Mouse (Mus musculus) layer of hippocampus, adult 11-12 months (tissue): ENCODE data around the gene Scml4.

Experiments used
- DNase-seq: peaks from one replicate; pipeline ENCODE4 v3.0.0; 2022; ENCODE audit warnings: low spot score

Gene Scml4

DNA sequence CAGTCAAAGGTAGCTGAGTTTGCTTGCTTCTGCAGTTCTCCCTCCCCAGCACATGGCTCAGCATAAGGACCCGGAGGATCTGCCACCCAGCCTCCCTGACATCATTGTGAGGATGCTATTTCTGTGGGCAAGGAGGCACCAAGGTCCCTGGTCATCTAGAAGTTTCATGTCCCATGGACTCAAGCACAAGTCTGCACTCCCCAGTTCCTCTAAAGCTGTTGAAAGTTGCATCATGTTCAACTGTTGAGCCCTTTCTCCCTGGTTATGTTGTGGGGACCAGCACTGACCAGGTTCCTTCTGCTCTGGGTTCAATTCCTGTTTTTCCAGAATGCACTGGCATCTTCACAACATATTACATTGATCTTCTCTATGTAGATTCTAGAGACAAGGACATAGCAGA, 42.9 kb downstream of the Scml4 start:
- DNase-seq = no peak

DNA sequence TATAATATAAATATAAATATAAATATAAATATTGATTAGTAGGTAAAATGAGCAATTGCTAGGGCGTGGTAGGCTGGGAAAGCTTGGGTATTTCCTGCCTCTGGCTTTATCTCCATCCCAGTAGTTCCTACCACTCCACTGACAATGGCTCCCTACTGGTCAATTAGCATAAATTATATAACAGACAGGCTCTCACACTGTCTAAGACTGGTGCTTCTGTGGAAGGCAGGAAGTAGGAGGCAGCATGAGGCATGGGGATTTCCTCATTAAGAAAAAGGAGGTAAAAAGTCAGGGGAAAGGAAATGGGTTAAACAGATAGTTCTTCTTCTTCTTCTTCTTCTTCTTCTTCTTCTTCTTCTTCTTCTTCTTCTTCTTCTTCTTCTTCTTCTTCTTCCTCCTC, 48.4 kb downstream of the Scml4 start:
- no peak for DNase-seq

DNA sequence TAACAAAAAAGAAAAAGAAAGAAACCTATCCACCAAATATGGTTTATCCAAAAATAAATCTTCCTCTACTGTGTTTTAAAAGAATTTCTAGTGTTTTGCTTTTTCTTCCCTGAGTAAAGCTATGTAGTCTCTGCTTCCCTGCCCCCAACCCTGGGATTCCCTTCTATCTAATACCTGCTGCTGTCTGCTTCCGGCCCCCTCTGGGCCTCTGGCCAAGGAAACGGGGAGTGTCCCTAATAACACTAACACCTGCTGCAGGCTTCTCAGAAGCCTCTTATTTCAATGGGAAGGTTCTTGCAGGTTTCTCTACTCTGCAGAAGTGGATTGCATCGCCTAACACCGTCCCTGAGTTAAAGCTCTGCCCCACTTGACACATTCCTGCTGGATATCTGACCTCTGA, 50.4 kb downstream of the Scml4 start:
- DNase-seq = no peak

DNA sequence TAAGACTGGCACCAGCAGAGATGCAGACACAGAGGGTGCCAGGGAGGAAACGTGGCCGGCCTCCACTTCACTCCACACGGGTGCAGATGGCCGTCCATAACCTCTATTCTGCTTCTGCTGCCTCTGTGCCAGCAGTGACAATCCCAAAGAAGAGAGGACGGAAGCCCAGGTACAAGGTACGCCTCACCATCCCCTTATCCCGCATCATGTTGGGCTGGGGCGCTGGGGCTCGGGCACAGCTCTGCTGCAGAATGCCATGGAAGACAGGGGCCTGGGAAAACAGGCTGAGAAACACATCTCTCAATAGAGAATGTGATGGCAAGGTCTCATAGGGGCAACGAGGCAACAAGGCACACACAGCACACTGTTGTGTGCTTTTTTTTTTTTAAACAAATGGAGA, 51.9 kb downstream of the Scml4 start:
- DNase-seq = no peak

DNA sequence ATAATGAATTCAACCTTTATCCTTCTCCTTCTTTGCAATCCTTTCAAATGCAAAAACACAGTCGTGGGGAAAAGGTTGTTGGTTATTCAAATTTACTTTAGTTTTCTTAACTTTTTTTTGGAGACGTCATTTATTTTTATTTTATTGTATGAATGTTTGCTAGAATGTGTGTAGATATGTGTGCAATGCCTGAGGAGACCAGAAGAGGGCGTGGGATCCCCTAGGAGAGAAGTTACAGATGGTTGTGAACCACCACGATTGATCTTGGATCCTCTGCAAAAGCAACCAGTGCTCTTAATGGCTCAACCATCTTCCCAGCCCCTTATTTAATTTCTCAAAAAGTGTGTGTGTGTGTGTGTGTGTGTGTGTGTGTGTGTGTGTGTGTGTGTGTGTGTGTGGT, 53.0 kb downstream of the Scml4 start:
- no peak for DNase-seq

DNA sequence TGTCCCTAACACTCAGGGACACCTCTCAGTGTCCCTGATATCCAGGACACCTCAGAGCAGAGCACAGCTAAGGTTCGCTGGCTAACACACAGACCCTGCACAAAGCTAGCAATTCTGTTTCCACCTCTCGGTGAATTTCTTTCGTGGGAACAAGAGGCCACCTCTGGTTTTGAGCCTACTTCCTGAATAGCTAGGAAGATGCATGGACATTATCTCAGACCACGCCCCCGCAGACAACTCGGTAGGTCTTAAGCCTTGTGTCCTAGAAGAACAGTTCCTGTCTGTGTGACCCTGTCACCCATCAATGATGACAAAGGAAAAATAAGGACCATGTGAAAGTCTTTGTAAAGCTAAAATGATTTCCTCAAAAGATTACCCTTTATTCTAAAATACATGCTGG, 54.0 kb downstream of the Scml4 start:
- no peak for DNase-seq

DNA sequence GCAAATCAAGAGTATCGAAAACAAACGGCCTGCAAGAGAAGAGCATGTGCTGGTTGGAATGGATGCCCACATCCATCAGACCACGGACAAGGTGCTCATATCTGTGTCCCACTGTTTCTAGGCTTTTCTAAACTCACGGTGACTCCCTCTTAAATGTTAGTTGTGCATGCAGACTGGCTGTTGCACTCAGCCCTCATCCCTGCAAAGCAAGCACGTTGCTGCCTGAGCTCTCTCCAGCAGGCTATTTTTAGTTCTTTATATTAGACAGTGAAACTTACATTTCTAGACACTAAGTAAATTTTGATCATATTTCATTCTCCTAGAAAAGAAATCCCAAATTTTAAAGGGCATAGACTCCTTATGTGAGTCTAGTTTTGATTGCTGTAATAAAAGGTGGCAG, 57.2 kb downstream of the Scml4 start:
- DNase-seq = no peak

DNA sequence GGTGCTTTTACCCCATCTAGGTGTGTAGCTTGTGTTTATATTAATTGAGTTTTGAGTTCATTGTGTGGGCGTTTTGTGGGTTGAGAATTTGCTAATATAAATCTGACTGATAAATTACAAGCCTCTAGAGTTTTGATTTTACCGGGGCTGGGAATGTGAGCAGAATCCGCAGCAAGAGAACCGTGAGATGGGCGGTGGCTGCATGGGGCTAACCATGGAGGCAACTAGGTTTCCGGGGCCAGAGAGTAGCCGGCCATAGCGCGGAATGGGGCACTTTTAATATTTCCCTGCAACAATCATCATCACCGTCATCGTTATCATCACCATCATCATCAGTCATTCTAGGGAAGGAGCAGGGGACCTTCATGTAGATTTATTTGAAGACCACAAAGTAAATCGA, 59.6 kb downstream of the Scml4 start:
- no peak for DNase-seq

DNA sequence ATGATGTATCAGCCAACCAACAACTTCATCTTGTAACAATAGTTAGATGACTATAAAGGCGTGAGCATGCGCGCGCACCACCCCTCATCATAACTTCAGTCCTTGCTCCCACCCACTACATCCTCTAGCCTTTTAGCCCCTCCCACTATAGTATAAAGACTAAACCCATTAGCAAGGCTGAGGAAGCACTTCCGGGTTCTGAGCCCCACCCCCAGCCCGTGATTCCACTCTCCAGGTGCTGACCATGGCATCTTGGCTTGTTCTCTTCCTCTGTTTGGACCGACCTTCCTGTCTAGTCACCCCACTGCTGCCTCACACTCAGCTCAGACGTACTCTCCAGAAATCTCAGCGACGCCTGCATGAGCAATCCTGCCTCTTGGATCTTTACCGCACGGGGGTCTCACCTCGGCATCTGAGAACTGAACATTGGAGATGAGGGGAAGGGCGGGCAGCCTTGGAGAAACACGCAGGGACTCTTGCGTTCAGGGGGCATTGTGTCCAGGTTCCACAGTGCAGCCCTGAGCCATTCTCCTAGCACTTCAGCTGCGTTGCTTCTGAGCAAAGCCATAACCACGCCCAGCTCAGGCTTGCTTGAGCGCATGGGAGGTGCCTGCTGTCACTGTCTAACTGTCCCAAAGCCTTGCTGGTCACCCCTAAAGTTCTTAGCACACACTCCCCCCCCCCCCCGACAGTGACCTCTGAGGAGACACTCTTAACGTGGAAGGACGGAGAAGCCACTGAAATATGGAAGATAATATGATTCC, 65.1 kb downstream of the Scml4 start:
- DNase-seq = no peak

DNA sequence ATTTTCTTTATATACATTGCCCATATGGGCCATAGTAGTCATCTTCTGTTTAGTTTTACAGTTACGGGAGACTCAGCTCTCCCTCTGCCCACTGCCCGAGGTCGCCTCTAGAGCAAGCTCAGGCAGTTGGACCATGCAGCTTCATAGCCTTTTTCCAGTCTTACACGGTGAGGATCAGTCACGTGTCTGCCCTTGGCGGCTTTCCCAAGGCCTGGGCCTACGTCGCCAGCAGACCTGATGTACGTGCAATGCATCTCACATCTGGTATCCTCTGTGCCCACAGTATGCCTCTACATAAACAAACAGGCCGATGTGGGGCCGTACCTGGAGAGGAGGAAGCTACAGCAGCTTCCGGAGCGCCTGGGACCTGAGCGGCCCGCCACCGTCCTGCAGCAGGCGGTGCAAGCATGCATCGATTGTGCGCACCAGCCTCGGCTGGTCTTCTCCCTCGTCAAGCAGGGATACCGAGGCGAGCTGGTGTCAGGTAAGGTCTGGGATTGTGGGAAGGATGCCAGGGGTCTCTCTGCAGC, 70.0 kb downstream of the Scml4 start:
- DNase-seq = no peak

DNA sequence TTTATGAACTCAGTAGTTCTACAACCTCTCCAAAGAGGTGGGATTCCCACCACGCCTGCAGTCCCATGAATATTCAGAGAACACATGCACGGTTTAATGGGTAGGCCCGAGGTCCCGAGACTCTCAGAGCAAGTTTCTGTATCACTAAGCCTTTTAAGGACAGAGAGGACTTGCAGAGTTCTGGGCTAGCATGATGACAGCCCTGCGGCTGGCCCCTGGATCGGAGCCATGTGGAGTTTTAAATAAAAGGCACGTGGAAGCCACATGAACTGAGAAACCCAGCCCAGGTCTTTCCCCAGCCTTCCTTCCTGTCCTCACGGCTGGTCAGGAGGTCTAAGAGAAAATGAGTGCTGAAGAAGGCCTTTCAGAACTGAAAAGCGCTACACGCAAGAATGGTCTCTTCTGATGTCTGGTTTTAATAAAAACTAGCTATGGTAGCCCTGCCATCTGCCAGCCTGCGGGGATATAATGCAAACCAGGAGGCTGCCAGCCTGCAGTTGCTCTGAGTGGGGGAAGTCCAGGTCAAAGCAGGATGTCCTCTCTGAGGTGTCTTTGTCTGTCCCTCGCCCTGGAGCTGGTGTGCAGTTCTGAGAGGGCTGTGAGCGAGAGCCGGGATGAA, 72.8 kb downstream of the Scml4 start:
- no peak for DNase-seq

DNA sequence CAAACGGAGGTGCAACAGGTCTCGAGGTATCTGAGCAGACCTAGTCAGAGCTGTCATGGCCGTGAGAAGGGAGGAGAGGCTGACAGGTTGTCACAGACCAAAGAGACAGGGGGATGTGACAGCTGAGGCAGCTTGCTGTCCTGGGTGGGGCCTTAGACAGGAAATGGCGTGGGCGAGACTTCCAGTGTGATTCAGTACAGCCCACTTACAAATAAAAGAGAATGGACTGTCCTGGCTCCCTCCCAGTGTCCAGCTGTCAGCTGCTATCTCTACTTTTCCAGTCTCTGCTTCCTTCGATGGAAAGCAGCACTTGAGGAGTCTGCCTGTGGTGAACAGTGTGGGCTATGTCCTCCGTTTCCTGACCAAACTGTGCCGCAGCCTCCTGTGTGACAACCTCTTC, 74.5 kb downstream of the Scml4 start:
- no peak for DNase-seq

DNA sequence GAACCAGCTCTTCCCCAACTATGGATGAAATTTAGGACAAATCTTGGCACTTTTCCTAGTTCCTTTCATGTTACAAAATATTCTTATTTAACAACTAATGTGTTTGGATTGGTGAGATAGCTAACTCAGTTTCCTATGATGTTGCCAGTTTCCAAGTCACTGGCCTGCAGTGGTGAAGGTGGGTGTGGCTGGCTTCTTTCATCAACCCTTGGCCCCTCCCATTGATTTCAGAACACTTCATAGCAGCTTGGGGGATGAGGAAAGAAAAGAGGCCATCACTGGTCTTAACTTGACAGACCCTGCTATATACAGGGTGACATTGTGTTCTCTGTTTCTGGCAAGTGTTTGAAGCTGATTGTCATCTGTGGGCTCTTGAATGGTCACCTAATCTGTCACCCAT, 76.0 kb downstream of the Scml4 start:
- DNase-seq = no peak

DNA sequence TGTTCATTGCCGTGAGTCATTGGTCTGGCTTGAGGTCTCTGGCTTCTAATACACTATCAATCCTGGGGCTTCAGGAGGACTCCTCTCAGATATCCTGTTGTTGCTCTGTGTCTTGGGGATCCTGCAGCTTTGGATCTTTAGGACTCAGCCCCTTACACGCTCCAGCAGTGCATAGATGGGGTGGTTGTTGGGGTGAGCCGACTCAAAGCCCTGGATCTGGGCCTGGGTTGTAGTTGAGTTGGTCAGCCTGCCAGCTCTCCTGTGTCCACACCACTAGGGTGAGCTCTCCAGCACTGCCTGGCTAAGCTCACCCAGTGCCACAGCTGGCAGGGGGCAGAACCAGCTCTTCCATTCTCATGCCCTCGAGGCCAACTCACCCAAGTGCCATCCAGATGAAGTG, 78.2 kb downstream of the Scml4 start:
- DNase-seq = no peak

DNA sequence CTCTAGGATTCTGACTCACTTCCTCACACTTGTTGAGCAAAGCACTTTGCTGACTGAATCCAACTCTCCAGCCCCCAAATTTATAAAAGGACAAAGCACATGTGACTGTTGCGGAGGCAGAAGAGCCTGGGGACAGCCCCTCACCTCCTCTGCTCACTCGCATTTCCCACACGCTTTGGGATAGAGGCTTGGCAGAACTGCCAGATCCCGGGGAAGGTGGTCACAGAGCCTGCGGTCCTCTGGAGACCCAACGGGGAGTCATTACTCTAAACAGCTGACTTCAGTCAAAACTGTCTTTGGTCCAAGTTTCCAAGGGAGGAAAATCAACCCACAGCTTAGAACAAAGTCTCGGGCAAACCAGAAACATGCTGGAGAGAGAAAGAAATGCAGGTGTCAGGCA, 79.5 kb downstream of the Scml4 start:
- DNase-seq = no peak

DNA sequence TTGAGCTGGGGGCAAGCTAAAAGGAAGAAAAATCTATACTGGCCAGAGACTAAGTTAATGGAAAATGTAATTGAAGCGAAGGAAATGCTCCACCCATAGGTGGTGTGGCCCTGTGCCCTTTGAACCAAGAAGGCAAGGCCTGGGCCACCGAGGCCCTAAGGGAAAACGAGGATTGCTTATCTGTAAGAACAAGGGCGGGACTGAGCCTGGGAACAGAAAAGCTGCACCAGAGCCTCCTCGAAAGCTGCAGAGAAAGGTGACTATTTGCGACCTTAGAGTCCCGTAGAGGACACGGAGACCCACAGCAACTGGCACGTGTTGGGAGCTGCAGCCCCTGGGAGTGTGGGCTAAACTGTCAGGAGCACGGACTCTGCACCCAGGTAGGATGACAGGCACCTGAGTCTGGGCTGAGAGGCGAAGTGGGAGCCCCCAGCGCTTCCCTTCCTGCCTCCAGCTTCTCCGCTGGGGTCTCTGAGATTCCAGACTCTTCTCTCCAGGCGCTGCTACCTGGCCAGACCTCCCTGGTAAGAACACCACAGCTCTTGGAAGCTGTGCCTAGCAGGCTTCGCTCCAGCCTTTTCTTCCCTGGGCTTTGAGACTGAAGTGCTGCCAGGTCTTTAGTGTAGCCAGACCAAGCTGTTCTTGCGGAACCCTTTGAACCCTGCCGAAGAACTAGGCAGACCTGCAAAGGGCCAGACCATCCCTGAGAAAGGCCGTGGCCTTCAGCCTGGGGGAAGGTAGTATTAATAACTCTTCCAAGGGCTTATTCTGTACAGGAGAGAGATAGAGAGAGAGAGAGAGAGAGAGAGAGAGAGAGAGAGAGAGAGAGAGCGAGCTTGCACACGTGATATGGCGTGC, 80.3 kb downstream of the Scml4 start:
- DNase-seq = no peak

DNA sequence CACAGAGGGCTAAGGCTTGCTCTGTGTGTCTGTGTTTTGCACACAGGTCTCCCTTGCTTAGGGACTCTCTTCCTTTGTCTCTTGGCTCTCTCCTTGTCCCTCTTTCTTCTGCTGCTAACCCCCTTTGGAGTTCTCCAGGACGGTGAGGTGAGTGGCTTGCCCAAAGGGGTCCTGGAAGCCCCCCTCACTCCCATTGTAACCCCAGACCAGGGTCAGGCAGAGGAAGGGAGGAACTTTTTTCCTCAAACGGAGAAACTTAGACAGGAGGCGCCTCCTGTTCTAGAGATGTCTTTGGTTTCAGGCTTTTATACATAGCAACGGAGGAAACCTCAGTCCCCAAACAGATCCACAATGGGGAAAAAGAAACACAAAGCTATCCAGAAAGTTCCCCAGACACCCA, 81.1 kb downstream of the Scml4 start:
- no peak for DNase-seq

DNA sequence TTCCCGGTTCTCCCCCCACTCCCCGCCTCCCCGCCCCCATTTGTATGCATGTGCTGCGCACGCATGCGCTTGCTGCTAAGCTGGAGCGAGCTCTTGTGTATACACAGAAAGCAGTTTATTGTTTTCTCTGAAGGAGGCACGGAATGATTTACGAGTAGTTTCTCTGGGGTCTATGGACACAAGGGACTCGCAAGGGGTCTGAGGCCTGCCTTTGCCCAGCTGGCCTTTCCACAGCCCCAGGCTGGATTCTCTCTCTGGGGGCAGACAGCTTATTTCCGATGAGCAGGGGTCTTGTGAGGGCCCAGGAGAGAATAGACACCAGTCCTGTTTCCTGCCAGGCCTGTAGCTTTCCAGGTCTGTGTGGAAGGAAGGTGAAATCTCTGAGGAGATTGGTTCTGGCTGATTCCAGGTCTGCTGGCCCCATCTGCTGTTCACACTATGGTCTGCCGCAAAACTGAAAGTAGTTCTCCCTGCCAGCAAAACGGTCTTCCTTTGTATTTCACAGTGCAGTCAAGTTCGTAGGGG, 81.6 kb downstream of the Scml4 start:
- DNase-seq = peak; percentile 56

DNA sequence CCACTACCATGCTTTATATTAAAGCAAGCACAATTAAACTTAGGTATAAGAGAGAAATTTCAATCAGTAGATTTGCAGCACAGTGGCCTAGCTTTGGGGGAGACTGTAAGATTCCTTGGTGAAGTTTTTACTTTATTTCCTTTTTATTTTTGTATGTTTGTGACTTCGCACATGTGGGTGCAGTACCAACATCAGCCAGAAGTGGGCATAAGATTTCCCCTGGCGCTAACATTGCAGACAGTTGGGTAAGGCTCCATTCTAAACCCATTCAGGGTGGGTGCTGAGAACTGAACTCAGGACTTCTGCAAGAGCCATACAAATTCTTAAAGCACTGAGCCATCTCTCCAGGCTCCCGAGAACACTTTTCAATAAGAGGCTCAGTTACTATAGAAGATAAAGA, 82.1 kb downstream of the Scml4 start:
- DNase-seq = no peak

DNA sequence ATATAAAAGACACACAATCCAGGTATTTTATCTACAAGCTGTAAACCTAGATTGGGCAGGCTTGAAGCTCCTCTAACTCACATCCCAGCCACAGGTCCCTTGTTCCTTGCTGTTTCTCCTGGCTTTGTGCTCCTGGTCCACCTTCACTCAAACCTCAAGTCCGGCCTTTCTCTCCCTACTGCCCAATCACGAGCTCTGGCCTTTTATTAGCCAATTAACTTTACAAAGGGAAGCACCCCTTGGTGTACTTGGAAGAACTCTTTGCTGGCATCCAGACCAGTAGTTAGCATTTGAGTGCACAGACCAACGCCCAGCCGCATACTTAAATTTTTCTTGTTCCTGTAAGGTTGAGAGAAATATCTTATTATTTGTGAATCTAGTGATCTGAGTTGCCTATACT, 85.1 kb downstream of the Scml4 start:
- DNase-seq = no peak

DNA sequence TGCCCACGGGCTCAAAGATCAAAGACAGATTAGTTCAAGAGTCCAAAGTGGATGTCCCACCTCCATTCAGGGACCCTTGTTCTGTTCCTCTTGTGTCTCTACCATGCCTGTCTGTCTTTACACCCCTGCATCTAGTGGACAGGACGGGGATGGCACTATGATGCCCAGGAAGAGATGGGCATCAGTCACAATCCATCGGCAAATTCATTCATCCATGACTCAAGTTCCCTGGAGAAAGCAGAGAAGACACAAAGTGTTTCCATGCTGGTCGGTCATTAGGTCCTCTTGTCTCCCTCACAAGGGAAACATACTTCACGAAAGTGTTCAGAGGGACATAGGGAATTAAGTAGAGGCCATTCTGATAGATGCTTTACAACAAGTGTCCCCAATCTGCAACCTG, 87.2 kb downstream of the Scml4 start:
- no peak for DNase-seq

DNA sequence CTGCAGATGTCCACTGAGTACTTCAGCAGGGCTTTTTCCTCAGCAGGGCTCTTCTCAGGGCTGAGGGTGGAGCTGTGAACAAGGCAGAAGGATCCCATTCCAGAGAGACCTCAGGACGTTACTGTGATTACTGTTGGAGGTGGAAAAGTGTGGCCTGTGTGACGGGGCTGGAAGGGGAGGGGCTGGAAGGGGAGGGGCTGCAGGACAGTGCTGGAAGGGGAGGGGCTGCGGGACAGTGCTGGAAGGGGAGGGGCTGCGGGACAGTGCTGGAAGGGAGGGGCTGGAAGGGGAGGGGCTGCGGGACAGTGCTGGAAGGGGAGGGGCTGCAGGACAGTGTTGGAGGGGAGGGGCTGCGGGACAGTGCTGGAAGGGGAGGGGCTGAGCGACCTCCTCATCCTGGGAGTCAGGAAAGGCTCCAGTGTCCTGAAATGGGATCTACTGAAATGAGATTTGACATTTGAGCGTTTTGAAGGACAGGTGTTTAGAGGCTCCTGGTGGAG, 90.1 kb downstream of the Scml4 start:
- no peak for DNase-seq
